Mouse (Mus musculus) heart, postnatal 4 days (tissue): ENCODE results near the gene Rps6ka5. TPM values are rescaled to one million over a fixed set of nuclear protein-coding genes. Genes with fewer than 3 reads are reported as not detected.

Source experiments
- DNase-seq: peaks from one replicate; pipeline ENCODE4 v3.0.0; 2021
- total RNA-seq, 2 experiments: library from RNA; stranded (reverse); gene quantifications; 2 replicates each; pipeline ENCODE4 v1.2.3; 2021

Gene Rps6ka5
- total RNA-seq, 2 experiments from 2014 or later, result 11.1 to 11.6 TPM

DNA sequence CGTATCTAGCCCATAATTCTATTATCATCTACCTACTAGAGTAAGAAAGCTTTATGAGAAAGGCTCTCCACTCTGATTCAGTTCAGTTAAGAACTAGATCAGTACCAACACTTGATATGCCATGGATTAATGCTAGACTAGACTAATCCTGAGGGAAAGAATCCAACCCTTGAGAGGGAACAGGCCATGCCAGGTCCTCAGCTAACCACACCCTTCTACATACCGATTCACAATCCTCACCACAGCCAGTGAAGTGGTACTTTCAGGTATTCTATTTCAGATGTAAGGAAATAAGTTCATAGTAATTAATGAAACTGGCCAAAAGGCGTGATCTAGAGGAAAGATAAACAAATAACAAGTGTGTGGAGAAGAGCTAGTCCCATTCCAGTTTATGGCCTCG is 70.8 kb downstream of the Rps6ka5 start:
- no peak for DNase-seq

- no peak for DNase-seq
These were observed 84.8 kb downstream of the Rps6ka5 start for GRCm38 (mm10) chr12:100641936-100642335.

DNA sequence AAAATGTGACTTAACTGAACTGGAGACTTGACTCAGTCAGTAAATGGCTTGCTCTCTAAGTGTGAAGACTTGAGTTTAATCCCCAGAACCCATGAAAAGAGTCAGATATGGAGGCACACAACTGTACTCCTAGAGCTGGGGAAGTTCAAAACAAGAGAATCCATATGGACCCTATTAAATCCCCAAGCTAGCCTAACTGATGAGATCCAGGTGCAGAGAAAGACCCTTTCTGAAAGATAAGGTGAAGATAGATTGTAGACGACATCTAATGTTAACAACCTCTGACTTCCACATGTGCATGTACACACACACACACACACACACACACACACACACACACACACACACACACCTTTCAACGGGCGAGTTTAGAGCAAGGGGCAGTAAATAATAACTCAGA is 86.1 kb downstream of the Rps6ka5 start:
- no peak for DNase-seq

DNA sequence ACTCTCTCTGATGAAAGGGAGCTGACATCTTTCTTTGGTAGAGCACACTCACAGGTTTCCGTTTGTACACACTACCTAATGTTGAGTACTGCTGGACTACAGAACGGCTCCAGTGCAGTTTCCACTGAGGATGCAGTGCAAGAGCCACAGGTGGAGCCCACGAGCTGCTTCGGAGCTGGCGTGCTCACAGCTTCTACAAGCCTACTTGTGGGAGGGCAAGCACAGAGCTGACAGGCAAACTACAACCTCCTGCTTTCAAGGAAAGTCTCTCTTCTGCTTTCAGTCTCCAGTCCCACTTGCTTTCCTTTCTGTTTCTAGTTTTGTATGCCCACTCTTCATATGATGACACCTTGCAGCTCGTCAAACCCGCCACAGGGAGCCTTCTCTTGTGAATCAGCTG is 87.1 kb downstream of the Rps6ka5 start:
- peak; percentile 62 for DNase-seq

DNA sequence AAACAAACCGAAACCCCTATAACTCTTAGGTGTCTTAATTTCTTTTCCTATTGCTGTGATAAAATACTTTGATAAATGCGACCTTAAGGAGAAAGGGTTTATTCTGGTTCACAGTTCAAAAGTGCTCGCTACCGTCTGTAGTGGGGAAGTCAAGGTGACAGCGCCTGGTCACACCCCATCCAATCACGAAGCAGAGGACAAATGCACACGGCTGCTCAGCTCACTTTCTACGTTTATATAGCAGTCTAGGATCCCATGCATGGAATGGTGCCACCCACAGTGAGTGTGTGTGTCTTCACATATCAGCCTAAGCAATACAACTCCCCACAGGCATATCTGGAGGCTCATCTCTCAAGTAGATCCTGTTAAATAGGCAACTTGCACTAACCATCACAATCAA is 88.9 kb downstream of the Rps6ka5 start:
- no peak for DNase-seq

GRCm38 (mm10) chr12:100636733-100637132 is 90.0 kb downstream of the Rps6ka5 start:
- no peak for DNase-seq

DNA sequence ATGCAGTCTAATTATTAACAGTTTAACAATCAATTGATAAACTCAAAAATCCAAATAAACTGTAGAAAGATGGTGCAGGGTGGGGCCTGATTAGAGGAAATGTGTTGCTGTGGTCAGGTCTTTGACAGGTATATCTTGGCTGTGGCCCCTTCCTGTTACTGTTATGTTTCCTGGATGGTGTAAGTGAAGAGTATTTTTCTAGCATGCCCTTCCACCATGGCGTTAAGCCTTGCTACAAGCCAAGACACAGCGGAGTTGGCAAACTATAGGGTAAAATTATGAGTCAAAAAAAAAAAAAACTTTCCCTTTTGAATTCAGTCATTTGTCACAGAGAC is 90.5 kb downstream of the Rps6ka5 start:
- no peak for DNase-seq

GRCm38 (mm10) chr12:100635601-100636298 is 91.0 kb downstream of the Rps6ka5 start:
- no peak for DNase-seq

DNA sequence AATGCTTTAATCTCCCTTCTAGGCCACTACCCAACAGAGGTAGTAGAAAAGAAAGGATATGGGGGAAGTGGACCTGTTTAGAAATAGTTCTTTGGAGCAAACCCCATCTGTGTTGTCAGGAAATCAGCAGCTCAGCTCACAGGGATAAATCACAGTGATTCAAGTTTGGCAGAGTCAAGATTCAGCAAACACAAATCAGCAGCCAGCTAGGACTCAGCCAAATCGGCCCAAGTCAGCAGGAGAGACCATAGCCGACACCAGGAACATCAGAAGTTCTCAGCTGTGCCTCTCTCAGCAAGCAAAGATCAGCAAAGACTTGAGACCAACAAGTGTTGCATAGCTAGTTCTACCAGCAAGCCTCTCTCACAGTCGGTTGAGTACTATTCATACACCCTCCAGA is 93.6 kb downstream of the Rps6ka5 start:
- DNase-seq, result no peak

DNA sequence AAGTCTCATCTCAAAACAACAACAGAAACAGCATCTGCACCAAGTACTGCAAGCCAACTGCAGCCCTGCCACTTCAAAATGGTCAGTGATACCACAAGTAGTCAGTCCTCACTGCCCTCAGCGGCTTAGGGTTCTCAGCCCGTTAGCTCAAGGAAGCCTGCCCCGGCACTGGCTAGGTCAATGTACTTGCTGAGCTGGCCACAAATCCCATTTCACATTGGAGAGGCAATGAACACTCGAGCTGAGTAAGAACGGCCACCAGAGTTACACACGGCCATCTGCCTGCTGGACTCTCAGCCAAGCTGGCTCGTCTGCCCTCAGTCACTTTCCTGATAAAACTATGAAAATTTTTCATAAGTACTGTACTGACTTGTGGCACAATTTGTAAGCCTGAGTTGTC is 95.5 kb downstream of the Rps6ka5 start:
- DNase-seq, result no peak

- DNase-seq, result no peak
These were observed 97.5 kb downstream of the Rps6ka5 start for GRCm38 (mm10) chr12:100629126-100629920.

DNA sequence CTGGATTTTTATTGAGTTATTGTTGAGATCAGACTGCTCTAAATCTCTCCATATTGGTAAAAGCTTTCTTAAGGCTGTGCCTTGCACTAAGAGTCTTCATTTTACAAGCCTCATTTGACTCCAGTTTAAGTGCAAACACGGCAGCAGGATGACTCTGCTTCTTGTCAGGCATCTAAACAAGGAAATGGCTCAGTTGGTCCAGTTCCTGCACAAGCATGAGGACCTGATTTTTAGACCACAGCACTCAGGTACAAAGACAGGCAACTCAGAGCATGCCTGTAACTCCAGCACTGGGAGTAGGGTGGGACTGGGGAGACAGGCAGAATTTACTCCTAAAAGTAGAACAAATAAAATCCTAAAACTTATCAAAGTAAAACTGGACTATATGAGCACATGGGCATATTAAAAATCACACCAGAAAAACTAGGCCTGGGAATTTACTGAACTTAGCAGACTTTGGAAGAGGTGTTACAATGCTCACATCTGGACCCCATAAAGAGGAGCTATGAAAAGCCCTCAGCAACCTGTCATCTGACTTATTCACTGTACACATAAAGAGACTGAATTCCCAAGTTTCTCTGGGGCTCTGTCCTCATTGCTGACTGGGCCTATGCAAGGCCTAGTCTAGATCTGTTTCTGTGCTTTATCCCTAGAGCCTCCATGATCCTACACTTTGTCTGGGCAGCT is 99.6 kb downstream of the Rps6ka5 start:
- no peak for DNase-seq

DNA sequence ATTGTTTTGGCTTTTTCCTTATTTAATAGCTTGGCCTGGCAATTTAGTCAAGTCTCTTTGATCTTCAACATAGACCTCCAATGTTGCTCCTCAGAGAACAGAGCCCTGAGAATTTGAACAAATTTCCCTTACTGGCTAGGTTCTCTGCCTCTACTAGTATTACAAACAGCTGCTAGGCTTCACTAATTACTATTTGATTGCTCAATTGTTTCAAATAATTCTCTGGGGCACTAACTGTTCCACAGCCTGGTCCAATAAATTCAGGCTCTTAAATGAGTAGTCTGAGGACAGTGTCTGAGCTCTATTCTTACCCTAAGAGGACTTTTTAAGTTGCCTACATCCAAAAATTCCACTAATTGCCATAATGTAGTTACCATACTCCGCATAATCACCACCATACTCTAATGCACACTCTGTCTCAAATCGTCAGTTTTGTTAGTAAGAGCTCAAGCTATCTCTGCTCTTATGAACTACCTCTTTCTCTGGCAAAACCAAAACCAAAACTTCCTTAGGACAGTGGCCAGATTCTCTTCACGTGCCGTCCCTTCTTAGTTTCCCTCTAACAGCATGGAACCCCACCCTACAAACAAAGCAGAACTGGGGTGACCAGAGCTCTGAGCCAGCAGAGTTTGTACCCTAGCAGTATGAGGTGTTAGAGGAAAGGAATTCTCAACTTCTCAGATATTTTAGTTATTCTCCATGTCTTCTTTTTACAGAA is 100.4 kb downstream of the Rps6ka5 start:
- no peak for DNase-seq

DNA sequence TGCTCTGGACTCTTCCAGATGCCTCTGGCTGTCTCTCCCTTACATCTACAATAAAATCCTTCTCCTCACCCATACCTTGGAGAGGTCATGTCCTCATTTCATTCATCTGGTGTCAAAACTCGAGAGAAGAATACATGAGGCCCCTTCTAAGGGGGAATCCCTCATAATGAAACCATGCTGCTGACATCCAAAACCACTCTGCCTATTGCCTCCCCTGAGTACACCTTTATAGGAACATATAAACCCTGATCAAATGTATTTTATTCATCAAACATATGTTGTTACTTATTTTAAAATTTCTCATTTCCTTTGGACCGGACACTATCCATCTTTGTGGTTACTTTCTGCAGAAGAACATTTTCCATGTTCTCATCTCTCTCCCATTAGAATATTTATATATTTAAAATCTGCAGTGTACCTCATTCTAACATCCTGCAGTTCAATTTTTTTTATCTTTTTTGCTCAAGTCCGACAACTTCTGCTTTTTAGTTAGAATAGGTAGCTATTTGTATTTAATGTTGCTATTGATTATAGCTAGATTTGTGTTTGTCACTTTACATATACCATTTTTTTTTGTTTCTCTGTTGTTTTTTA is 101.8 kb downstream of the Rps6ka5 start:
- DNase-seq, result no peak

- no peak for DNase-seq
These were observed 111.5 kb downstream of the Rps6ka5 start for GRCm38 (mm10) chr12:100615251-100615650.

- no peak for DNase-seq
These were observed 112.9 kb downstream of the Rps6ka5 start for GRCm38 (mm10) chr12:100613878-100614277.

GRCm38 (mm10) chr12:100613192-100613700 is 113.5 kb downstream of the Rps6ka5 start:
- no peak for DNase-seq

DNA sequence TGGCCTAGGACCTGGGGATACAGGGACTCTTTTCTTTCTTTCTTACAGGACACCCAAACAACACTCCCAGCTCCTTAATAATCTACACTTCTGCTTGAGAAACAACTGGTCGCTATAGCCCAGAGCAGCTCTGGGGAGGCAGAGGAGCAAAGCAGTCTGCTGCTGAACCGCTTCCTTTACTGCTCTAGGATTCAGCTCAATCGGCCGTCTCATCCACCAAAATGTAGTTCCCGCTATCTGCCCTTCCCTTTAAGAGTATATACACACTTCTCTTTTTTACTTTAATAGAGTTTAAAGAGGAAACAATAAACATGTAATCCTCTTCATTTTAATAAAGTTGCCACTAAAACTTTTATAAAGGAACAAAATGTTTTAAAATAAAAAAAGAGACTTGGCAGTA is 117.0 kb downstream of the Rps6ka5 start:
- DNase-seq, result no peak

- no peak for DNase-seq
These were observed 117.7 kb downstream of the Rps6ka5 start for GRCm38 (mm10) chr12:100609064-100609463.

DNA sequence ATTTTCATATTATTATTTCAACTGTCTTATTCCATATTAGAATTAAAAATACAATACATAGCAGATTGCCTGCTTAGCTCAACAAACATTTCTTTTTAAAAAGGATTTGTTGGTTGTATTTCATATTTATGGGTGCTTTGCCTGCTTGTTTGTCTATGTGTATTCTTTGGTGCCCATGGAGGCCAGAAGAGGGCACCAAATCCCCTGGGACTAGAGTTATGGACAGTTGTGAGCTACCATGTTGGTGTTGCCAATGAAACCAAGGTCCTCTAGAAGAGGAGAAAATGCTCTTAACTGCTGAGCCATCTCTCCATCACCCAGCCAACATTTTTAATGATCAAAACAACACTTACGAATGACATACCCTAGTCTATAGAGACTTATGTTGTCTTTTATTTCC is 120.0 kb downstream of the Rps6ka5 start:
- no peak for DNase-seq

DNA sequence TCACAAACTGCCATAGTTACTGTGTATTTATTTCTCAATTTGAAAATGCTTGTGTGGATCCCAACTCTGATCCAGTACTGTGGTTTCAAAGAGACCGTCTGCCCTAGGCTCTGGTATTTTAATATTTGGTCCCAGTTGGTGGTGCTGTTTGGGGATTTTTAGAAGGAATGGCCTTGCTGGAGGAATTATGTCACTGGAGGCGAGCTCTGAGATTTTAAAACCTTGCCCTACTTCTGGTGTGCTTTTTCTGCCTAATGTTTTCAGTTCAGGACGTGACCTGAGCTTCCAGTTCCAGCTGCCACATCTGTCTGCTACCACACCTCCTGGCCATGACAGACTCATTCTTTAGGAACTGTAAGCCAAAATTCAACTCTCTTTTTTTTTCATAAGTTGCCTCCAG is 121.2 kb downstream of the Rps6ka5 start:
- no peak for DNase-seq

GRCm38 (mm10) chr12:100604540-100604939 is 122.2 kb downstream of the Rps6ka5 start:
- DNase-seq, result peak; percentile 58
